Mouse (Mus musculus) heart, adult 2 months (tissue): ENCODE measurements around the gene Arhgap32. TPM values are rescaled to one million over a fixed set of nuclear protein-coding genes. Genes with fewer than 3 reads are reported as not detected.

ENCODE experiments used
- DNase-seq, 2 experiments: peaks; one replicate each; pipeline ENCODE4 v3.0.0; 2021
- H3K27ac ChIP-seq: fragments of 200-600 bp; 2 replicates; pipeline ENCODE4 v1.8.1; 2022
- H3K27me3 ChIP-seq: fragments of 200-500 bp; 2 replicates; pipeline ENCODE4 v1.6.1; 2012; ENCODE audit warnings: mild to moderate bottlenecking, low read length, inconsistent platforms, mixed read lengths; ENCODE audit not compliant: control insufficient read depth, insufficient read depth
- H3K36me3 ChIP-seq: fragments of 200-500 bp; 2 replicates; pipeline ENCODE4 v1.6.1; 2012; ENCODE audit warnings: low read length, inconsistent platforms; ENCODE audit not compliant: control insufficient read depth, insufficient read depth
- H3K4me1 ChIP-seq: fragments of 200-500 bp; 2 replicates; pipeline ENCODE4 v1.6.1; 2011; ENCODE audit warnings: low read length; ENCODE audit not compliant: control insufficient read depth, insufficient read depth
- H3K4me3 ChIP-seq: fragments of 200-600 bp; 2 replicates; pipeline ENCODE4 v1.8.1; 2022
- H3K79me2 ChIP-seq: fragments of 200-500 bp; replicated peaks from 2 replicates; pipeline ENCODE4 v1.6.1; 2012; ENCODE audit warnings: mild to moderate bottlenecking, inconsistent platforms, low read length, moderate library complexity, mixed read lengths; ENCODE audit not compliant: control insufficient read depth, insufficient read depth
- H3K9ac ChIP-seq: fragments of 200-500 bp; 2 replicates; pipeline ENCODE4 v1.6.1; 2012; ENCODE audit warnings: low read depth, mild to moderate bottlenecking, control low read depth, inconsistent platforms, low read length, mixed read lengths
- CTCF ChIP-seq: fragments of 200-600 bp; IDR thresholded peaks from 2 replicates; pipeline ENCODE4 v1.8.1; 2022; ENCODE audit warnings: antibody characterized with exemption, mild to moderate bottlenecking, moderate library complexity
- EP300 ChIP-seq: fragments of 200-500 bp; IDR thresholded peaks from 2 replicates; pipeline ENCODE4 v1.6.1; 2011; ENCODE audit warnings: low read depth, low read length, control low read depth; ENCODE audit not compliant: insufficient read depth
- POLR2A ChIP-seq: fragments of 200-500 bp; IDR thresholded peaks from 2 replicates; pipeline ENCODE4 v1.6.1; 2011; ENCODE audit warnings: mild to moderate bottlenecking, low read depth, low read length, control low read depth; ENCODE audit not compliant: insufficient read depth
- WGBS: fragments of 180-500 bp; shearing (Covaris S2); methylation state at CpG from one replicate; pipeline ENCODE4 v1.1.7; 2018; 5-methylcytosine and 5-hydroxymethylcytosine counted together
- intact Hi-C: fragments of 180-260 bp; cut with DNase I; formaldehyde crosslinking; loops from one replicate; pipeline ENCODE4 v1.15.1; 2025
- polyA plus RNA-seq: library from polyadenylated mRNA; depleted of rRNA; stranded (reverse); fragments of >200 nt; gene quantifications from 2 replicates; pipeline ENCODE4 v1.2.3, GENCODE M21; 2012
- total RNA-seq, 2 experiments: library from RNA; stranded (reverse); gene quantifications; 2 replicates each; pipeline ENCODE4 v1.2.3; 2021

The Arhgap32 gene
- total and polyA plus RNA-seq, 3 experiments = 3.2 to 20.8 (median 18.0) TPM

DNA sequence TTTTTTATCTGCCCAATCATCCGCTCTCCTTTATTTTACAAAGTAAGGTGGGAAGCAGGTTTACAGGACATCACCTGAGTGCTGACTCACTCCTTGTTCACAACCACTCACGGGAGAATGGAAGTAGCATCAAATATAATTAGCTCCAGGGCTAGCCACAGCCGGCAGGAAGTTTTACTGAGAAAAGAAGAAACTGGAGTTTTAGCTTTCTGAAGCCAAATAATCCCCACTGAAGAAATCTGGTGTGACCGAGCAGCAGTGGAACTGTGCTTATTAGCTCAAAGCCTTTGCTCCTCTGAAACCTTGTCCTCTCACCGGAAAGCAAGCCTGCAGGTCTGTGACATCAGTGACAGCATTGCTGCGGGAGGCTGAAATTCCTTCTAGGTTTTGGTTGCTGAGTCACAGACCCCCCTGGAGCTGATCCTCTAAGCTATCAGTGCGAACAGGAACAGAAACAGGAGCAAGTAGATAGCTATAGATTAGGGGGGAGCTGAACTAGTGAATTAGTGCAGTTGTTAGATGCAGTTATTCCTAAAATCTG is 88.6 kb downstream of the Arhgap32 start:
- DNase-seq = no peak
- intact Hi-C loops = no loop called here
- WGBS = 68% methylated on average over 7 of the region's 7 CpGs
- H3K79me2 ChIP-seq = no peaks in the 10 kb centered on the region
- H3K4me1 ChIP-seq = no peaks in the 10 kb centered on the region
- no peak overlapping the region for H3K9ac ChIP-seq
- TF ChIP-seq EP300 (no peak), CTCF (no peak), POLR2A (no peak)
- H3K4me3 ChIP-seq = no peak overlapping the region
- H3K27ac ChIP-seq = no peak overlapping the region
- H3K36me3 ChIP-seq = no peaks in the 10 kb centered on the region
- no peaks in the 10 kb centered on the region for H3K27me3 ChIP-seq

DNA sequence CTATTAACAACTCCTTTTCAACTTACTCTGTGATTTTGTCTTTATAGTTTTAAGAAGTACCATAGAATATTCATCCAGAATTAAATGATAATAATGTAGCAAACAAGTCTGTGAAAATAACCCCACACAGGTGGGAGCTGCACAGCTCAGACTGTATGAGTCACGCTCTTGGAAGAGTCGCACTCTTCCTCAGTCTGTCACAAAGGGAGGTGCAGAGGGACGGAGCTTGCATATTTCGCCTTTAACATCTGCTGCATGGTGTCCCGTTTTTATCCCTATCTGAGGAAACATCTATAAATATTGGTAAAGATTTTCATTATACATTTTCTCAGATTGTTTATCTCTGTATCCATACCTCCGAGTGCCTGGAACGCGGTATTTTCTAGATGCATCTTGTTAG is 91.2 kb downstream of the Arhgap32 start:
- TF ChIP-seq POLR2A (no peak), EP300 (no peak), CTCF (no peak)
- 90% methylated on average over 8 of the region's 8 CpGs for WGBS

DNA sequence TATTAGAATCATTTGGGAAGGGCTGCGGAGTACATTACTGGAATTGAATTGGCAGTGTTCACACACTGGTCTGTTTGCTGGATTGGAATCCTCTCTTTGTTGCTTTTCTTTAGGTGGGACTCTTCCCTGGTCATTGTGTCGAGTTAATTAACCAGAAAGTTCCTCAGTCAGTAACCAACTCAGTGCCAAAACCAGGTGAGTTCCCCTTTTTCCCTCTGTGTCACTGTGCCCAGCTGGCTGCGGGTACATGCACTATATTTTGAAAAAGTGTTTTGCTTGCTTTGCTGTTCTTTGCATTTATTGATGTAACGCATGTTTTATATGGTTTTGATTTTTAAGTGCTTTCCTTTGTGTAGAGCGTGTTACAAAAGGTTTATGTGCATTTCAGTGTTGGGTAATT is 92.1 kb downstream of the Arhgap32 start:
- no peak for DNase-seq
- H3K36me3 ChIP-seq = no peaks in the 10 kb centered on the region
- H3K27ac ChIP-seq = no peak overlapping the region
- H3K4me3 ChIP-seq = no peak overlapping the region
- no peaks in the 10 kb centered on the region for H3K27me3 ChIP-seq
- WGBS = 86% methylated on average over 5 of the region's 5 CpGs
- H3K4me1 ChIP-seq = no peaks in the 10 kb centered on the region
- H3K9ac ChIP-seq = no peak overlapping the region
- intact Hi-C loops = no loop called here
- no peak for TF ChIP-seq CTCF
- no peak for TF ChIP-seq POLR2A
- TF ChIP-seq EP300 = no peak
- H3K79me2 ChIP-seq = no peaks in the 10 kb centered on the region

More for the DNA sequence above, 91.2 kb downstream of the Arhgap32 start:
- no peaks in the 10 kb centered on the region for H3K36me3 ChIP-seq
- H3K27me3 ChIP-seq = no peaks in the 10 kb centered on the region
- H3K79me2 ChIP-seq = no peaks in the 10 kb centered on the region
- intact Hi-C loops = no loop called here
- H3K4me3 ChIP-seq = no peak overlapping the region
- H3K9ac ChIP-seq = no peak overlapping the region
- H3K27ac ChIP-seq = no peak overlapping the region
- no peaks in the 10 kb centered on the region for H3K4me1 ChIP-seq
- no peak for DNase-seq

DNA sequence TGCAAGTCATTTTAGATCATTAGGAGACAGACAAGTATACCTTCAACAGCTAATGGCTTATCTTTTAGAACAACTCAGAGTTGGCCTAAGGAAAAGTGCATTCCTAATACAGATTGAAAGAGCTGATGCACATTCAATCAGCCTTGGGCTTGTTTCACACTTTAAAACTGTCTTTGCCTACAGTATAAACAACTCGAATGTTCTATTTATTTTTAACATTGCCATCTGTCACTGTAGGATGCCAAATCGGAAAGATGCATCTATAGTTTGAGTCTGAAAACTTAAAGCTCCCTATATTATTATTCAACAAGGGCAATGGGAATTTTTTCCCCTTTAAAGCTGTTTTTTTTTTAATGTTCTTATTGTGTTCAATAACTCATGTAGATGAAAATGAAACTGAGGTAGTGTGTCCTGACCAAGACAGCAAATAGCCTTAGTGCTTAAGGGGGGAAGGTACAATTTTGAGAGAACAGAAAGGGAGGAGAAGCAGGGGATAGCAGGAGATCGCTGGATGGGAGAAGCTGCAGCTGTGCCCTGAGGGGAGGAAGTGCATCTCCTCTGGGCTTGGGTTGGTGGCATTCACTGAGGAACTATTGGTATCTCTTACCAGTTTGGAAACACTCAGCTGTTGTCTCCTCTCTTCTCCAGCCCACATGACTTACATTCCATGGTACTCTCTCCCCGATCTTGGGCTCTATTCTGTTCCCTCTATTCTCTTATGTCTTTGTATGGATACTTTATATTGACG is 101.1 kb downstream of the Arhgap32 start:
- 77% methylated on average over 5 of the region's 5 CpGs for WGBS
- H3K4me1 ChIP-seq = no peaks in the 10 kb centered on the region; the same call in 1 of the 2 replicates
- intact Hi-C loops = no loop called here
- H3K9ac ChIP-seq = no peak overlapping the region
- H3K27ac ChIP-seq = no peak overlapping the region
- no peak overlapping the region for H3K4me3 ChIP-seq
- TF ChIP-seq CTCF (no peak), EP300 (no peak), POLR2A (no peak)
- H3K27me3 ChIP-seq = no peaks in the 10 kb centered on the region
- H3K79me2 ChIP-seq = no peaks in the 10 kb centered on the region
- DNase-seq = no peak
- H3K36me3 ChIP-seq = no peaks in the 10 kb centered on the region

DNA sequence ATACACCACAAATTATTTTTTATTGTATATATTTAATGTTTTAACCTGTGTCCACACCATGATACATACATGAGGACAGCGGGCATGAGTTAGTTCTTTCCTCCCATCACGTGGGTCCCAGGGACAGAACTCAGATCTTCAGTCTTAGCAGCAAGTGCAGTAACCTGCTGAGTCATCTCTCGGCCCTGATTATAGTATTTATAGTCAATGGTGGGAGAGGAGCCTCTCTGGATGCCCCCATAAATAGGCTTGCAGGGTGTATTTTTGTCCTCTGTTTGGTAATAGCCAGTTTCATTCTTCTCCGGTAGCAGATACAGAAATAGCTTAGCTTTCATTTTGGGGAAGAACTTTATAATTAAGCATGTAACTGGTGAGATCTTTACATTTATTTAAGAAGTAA is 103.5 kb downstream of the Arhgap32 start:
- peaks cover 5% of the 10 kb centered on the region for H3K4me1 ChIP-seq
- no peaks in the 10 kb centered on the region for H3K27me3 ChIP-seq
- 0 out of 2 replicates have a peak, but pooled peaks cover 2% of the 10 kb centered on the region for H3K36me3 ChIP-seq
- no peaks in the 10 kb centered on the region for H3K79me2 ChIP-seq
- no peak for DNase-seq
- H3K9ac ChIP-seq = no peak overlapping the region
- TF ChIP-seq POLR2A (no peak), CTCF (no peak), EP300 (no peak)
- H3K4me3 ChIP-seq = no peak overlapping the region
- intact Hi-C loops = no loop called here
- 56% methylated on average over 4 of the region's 4 CpGs for WGBS
- peak overlapping the region; percentile 45 for H3K27ac ChIP-seq

DNA sequence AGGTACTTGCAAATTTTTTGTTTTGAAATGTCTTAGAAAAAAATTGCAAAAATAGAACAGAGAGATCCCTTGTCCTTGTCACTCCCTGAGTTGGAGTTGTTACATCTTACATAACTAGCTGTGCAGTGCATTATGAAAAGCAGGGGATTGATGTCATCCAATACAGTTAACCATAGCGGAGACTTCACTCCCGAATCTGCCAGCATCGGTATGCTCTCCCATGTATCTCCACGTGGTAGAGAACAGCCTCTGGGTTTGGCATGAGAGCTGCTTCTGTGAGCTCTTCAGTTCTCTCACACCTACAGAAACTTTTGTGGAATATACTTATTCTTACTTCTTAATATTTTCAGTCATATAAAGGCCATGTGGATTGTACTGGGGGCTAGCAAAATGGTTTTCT is 106.2 kb downstream of the Arhgap32 start:
- Histone ChIP-seq H3K4me3 (no peak overlapping the region), H3K4me1 (peaks cover 5% of the 10 kb centered on the region), H3K79me2 (no peaks in the 10 kb centered on the region), H3K27me3 (no peaks in the 10 kb centered on the region), H3K36me3 (0 out of 2 replicates have a peak, but pooled peaks cover 2% of the 10 kb centered on the region), H3K27ac (no peak overlapping the region), H3K9ac (no peak overlapping the region)
- 74% methylated on average over 4 of the region's 4 CpGs for WGBS
- intact Hi-C loops = no loop called here
- TF ChIP-seq CTCF (no peak), POLR2A (no peak)
- DNase-seq = no peak
